Mouse (Mus musculus): Measurements from ENCODE around the gene Ildr1.

- TF ChIP-seq CTCF (IDR thresholded peaks at IDR 0.05; ENCODE audit: borderline replicate concordance, insufficient read depth, low read depth, low read length) (no peak), POLR2A (IDR thresholded peaks at IDR 0.05; ENCODE audit: borderline replicate concordance, insufficient read depth, low read length) (no peak)
Observed at GRCm38 (mm10) chr16:36770191-36770771, 76.5 kb downstream of the Ildr1 start.
